Mouse (Mus musculus): ENCODE results near the gene Lrrc29. TPM values are rescaled to one million over a fixed set of nuclear protein-coding genes. Genes with fewer than 3 reads are reported as not detected.

Gene Lrrc29
- total and polyA plus RNA-seq, 2 experiments from 2014 or later, result 1.5 to 5.8 TPM

GRCm38 (mm10) chr8:105323183-105323582 lies 2.9 kb downstream of the Lrrc29 start:
- DNase-seq (ENCODE audit: low spot score) (no peak), ATAC-seq (ENCODE audit: insufficient read depth, low read depth) (no peak)
- peaks cover 24% of the 10 kb centered on the region for H3K4me1 ChIP-seq (ENCODE audit: control insufficient read depth, insufficient read depth)
- H3K27ac ChIP-seq (ENCODE audit: low read depth), result no peak overlapping the region
- no peaks in the 10 kb centered on the region for H3K27me3 ChIP-seq (ENCODE audit: control insufficient read depth, insufficient read depth, low read length)
- WGBS, result 76% methylated on average over 4 of the region's 4 CpGs
- TF ChIP-seq EP300 (IDR thresholded peaks at IDR 0.05; ENCODE audit: low read depth), result no peak
- TF ChIP-seq CTCF (IDR thresholded peaks at IDR 0.05; ENCODE audit: low read depth), result no peak
- H3K9me3 ChIP-seq (replicated peaks; ENCODE audit: control insufficient read depth, low read length), result no peaks in the 10 kb centered on the region
- H3K9ac ChIP-seq (replicated peaks; ENCODE audit: low read depth, low read length), result no peak overlapping the region
- H3K4me3 ChIP-seq (ENCODE audit: low read depth, low read length), result no peak overlapping the region
- H3K36me3 ChIP-seq (replicated peaks; ENCODE audit: control insufficient read depth, insufficient read depth, low read length), result peaks cover 27% of the 10 kb centered on the region
- no peak overlapping the region for H3K4me2 ChIP-seq (ENCODE audit: low read depth, low read length)

- Histone ChIP-seq H3K27ac (ENCODE audit: low read depth) (peak overlapping the region; percentile 54; the same call in 1 of the 2 replicates), H3K36me3 (replicated peaks; ENCODE audit: control insufficient read depth, insufficient read depth, low read length) (peaks cover 44% of the 10 kb centered on the region), H3K9ac (replicated peaks; ENCODE audit: low read depth, low read length) (no peak overlapping the region), H3K4me2 (ENCODE audit: low read depth, low read length) (no peak overlapping the region), H3K4me1 (ENCODE audit: control insufficient read depth, insufficient read depth) (peaks cover 22% of the 10 kb centered on the region), H3K4me3 (ENCODE audit: low read depth, low read length) (no peak overlapping the region), H3K27me3 (ENCODE audit: control insufficient read depth, insufficient read depth, low read length) (no peaks in the 10 kb centered on the region), H3K9me3 (replicated peaks; ENCODE audit: control insufficient read depth, low read length) (no peaks in the 10 kb centered on the region)
- TF ChIP-seq CTCF (IDR thresholded peaks at IDR 0.05; ENCODE audit: low read depth), result no peak
- TF ChIP-seq EP300 (IDR thresholded peaks at IDR 0.05; ENCODE audit: low read depth), result no peak
- 75% methylated on average over 11 of the region's 11 CpGs for WGBS
- ATAC-seq (ENCODE audit: insufficient read depth, low read depth), result no peak
- no peak for DNase-seq (ENCODE audit: low spot score)
Observed at GRCm38 (mm10) chr8:105318662-105319190, 7.4 kb downstream of the Lrrc29 start.

GRCm38 (mm10) chr8:105317941-105318340 lies 8.1 kb downstream of the Lrrc29 start:
- H3K4me1 ChIP-seq (ENCODE audit: control insufficient read depth, insufficient read depth), result peaks cover 29% of the 10 kb centered on the region
- DNase-seq (ENCODE audit: low spot score), result no peak
- peaks cover 51% of the 10 kb centered on the region for H3K36me3 ChIP-seq (replicated peaks; ENCODE audit: control insufficient read depth, insufficient read depth, low read length)
- 0 out of 2 replicates have a peak, but pooled peaks have one; percentile 31 for ATAC-seq (ENCODE audit: insufficient read depth, low read depth)
- no peak overlapping the region for H3K9ac ChIP-seq (replicated peaks; ENCODE audit: low read depth, low read length)
- no peaks in the 10 kb centered on the region for H3K9me3 ChIP-seq (replicated peaks; ENCODE audit: control insufficient read depth, low read length)
- peak overlapping the region; percentile 54 for H3K27ac ChIP-seq (ENCODE audit: low read depth)
- no peaks in the 10 kb centered on the region for H3K27me3 ChIP-seq (ENCODE audit: control insufficient read depth, insufficient read depth, low read length)
- no peak overlapping the region for H3K4me3 ChIP-seq (ENCODE audit: low read depth, low read length)
- H3K4me2 ChIP-seq (ENCODE audit: low read depth, low read length), result no peak overlapping the region
- WGBS, result 72% methylated on average over 4 of the region's 4 CpGs
- TF ChIP-seq CTCF (IDR thresholded peaks at IDR 0.05; ENCODE audit: low read depth) (no peak), EP300 (IDR thresholded peaks at IDR 0.05; ENCODE audit: low read depth) (no peak)

GRCm38 (mm10) chr8:105315073-105315769 lies 10.9 kb downstream of the Lrrc29 start:
- Histone ChIP-seq H3K4me3 (ENCODE audit: low read depth, low read length) (no peak overlapping the region), H3K9me3 (replicated peaks; ENCODE audit: control insufficient read depth, low read length) (no peaks in the 10 kb centered on the region), H3K4me2 (ENCODE audit: low read depth, low read length) (no peak overlapping the region), H3K9ac (replicated peaks; ENCODE audit: low read depth, low read length) (no peak overlapping the region), H3K27me3 (ENCODE audit: control insufficient read depth, insufficient read depth, low read length) (no peaks in the 10 kb centered on the region), H3K4me1 (ENCODE audit: control insufficient read depth, insufficient read depth) (peaks cover 29% of the 10 kb centered on the region), H3K36me3 (replicated peaks; ENCODE audit: control insufficient read depth, insufficient read depth, low read length) (peaks cover 44% of the 10 kb centered on the region), H3K27ac (ENCODE audit: low read depth) (no peak overlapping the region)
- TF ChIP-seq EP300 (IDR thresholded peaks at IDR 0.05; ENCODE audit: low read depth) (no peak), CTCF (IDR thresholded peaks at IDR 0.05; ENCODE audit: low read depth) (no peak)
- no peak for ATAC-seq (ENCODE audit: insufficient read depth, low read depth)
- no peak for DNase-seq (ENCODE audit: low spot score)
- 74% methylated on average over 18 of the region's 18 CpGs for WGBS

GRCm38 (mm10) chr8:105313622-105314402 lies 12.3 kb downstream of the Lrrc29 start:
- 0 out of 2 replicates have a peak, but pooled peaks have one; percentile 38 for ATAC-seq (ENCODE audit: insufficient read depth, low read depth)
- H3K36me3 ChIP-seq (replicated peaks; ENCODE audit: control insufficient read depth, insufficient read depth, low read length), result peaks cover 43% of the 10 kb centered on the region

More at GRCm38 (mm10) chr8:105313622-105314402, 12.3 kb downstream of the Lrrc29 start:
- WGBS, result 57% methylated on average over 9 of the region's 9 CpGs
- Histone ChIP-seq H3K27ac (ENCODE audit: low read depth) (no peak overlapping the region), H3K4me1 (ENCODE audit: control insufficient read depth, insufficient read depth) (peaks cover 29% of the 10 kb centered on the region), H3K9me3 (replicated peaks; ENCODE audit: control insufficient read depth, low read length) (no peaks in the 10 kb centered on the region), H3K4me3 (ENCODE audit: low read depth, low read length) (no peak overlapping the region), H3K9ac (replicated peaks; ENCODE audit: low read depth, low read length) (no peak overlapping the region), H3K27me3 (ENCODE audit: control insufficient read depth, insufficient read depth, low read length) (no peaks in the 10 kb centered on the region), H3K4me2 (ENCODE audit: low read depth, low read length) (no peak overlapping the region)
- TF ChIP-seq CTCF (IDR thresholded peaks at IDR 0.05; ENCODE audit: low read depth) (no peak), EP300 (IDR thresholded peaks at IDR 0.05; ENCODE audit: low read depth) (no peak)
- DNase-seq (ENCODE audit: low spot score), result no peak

Data from heart, postnatal 0 days (tissue).